Mouse (Mus musculus) erythroblast, embryonic 14.5 days (primary cell): Measurements from ENCODE around the gene Nsd2.

ENCODE experiments used
- GATA1 ChIP-seq: IDR thresholded peaks from 2 replicates; pipeline ENCODE4 v1.6.1; 2012; ENCODE audit warnings: low read length, inconsistent platforms, mixed read lengths
- TAL1 ChIP-seq: IDR thresholded peaks from 3 replicates; pipeline ENCODE4 v1.6.1; 2012; ENCODE audit warnings: low read length, inconsistent platforms, mixed read lengths

GRCm38 (mm10) chr5:33900701-33901263 lies 80.3 kb downstream of the Nsd2 start:
- TF ChIP-seq GATA1 (no peak), TAL1 (no peak)
